Mouse (Mus musculus) kidney, postnatal 4 days (tissue): ENCODE data around the gene Olfr1330.
"Not testable (repeated sequence)": the region's sequence is repeated elsewhere in the genome, so short reads cannot be mapped to it uniquely, and the experiment has no call there.

Source experiments
- DNase-seq, 2 experiments: peaks; one replicate each; pipeline ENCODE4 v3.0.0; 2021; ENCODE audit warnings: mixed read lengths in 2 of 2

Olfr1330 gene

DNA sequence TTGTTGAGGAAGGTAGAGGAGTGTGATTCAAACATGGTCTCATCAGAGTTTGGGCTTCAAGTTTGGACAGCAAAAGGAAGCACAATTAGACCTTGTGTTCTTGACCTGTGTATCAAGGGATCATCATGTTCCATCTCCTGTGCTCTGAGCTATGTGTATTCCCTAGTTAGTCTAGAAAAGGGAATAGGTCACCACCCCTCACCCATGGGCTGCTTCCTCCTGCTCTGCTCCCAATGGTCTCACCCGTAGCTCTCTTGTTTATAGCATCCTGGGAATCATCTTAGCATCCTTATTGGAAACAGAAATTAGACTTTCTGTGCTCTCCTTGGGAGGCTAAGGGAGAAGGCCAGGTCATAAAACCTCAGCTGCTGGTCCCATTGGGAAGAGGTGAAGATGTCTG is at the start of gene Olfr1330:
TSS of gene Olfr1330 (plus strand) at position 301 of the 400 bp plus-strand sequence.
- no peak for DNase-seq

DNA sequence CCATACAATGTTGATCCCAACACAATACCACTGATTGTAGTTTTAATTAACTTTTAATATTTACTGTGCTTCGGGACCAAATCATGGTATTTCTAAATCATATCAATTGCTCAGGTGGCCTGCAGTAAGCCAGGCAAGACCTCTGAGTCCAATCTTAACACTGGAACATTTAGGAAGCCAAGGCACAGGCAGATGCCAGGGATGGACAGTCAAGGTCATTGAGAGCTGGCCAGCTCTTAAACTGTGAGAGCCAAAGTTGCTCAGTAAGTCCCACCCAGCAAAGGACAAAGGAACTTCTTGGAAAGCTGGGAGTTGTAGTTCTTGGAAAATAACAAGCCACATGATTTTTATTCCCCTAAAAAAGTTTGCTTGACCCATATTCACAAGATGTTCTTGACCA is 26.6 kb upstream of the Olfr1330 start:
- DNase-seq = no peak

DNA sequence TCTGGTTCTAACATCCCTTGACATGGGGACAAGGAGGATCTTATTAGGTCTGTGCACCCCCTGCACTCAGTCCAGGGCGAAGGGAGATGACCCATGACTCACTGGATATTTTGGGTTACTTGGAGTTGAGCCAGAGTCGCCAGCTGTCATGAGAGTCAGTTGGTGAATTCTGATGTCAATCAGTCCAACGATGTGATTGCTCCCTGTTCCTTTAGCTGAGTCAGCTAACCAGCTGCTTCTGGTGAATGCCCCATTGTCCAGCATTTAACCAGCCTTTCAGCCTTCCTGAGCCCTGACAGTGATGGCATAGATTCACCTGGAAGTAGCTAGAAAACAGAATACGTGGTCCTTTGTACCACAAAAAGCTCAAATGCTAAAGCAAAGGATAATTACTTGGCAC is 25.7 kb upstream of the Olfr1330 start:
- DNase-seq = no peak

DNA sequence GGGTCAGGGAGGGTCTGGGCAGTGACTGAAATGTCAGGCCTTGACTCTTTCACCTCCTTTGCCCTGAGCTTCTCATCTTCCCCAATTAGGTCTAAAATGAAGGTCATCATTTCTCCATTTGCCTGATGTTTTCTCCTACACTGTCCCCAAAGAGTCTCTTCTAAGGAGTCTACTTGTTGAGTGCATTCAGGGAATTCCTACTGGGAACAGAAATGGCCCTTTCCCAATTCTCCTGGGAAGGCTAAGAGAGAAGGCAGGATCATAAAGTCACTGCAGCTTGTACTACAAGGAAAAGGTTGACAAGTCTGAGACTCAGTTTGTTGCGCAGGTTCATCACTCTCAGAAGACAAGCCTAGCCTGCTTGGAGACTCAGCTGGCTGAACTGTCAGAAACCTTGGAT is 24.0 kb upstream of the Olfr1330 start, which contains the start of gene Olfr1331:
TSS of gene Olfr1331 (plus strand) at position 301 of the 400 bp plus-strand sequence.
- DNase-seq = no peak

DNA sequence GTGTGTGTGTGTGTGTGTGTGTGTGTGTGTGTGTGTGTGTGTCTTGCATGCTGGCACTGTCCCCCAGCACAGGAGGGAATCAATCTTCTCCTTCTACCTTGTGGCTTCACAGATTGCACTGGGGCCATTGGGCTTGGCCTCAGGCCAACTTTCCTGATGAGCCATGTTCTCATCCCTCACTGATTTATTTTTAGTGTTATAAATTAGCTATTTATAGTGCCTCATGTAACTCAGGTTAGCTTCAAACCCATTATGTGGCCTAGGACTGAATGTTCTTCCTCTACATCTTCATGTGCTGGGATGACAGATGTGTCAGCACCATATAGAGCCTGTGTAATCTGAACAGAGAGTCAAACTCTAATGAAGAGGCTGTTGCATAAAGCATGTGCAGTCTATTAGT is 20.8 kb upstream of the Olfr1330 start:
- peak in 1 of 2 experiments; percentile 1 for DNase-seq

- no peak for DNase-seq
These were observed 13.6 kb downstream of the Olfr1330 start for GRCm38 (mm10) chr4:118901981-118902380.

GRCm38 (mm10) chr4:118917365-118917764 is 29.0 kb downstream of the Olfr1330 start, which contains the start of gene Olfr1329:
TSS of gene Olfr1329 (minus strand) at chr4:118917465.
- DNase-seq = not testable (repeated sequence)

- DNase-seq = not testable (repeated sequence)
These were observed 42.9 kb downstream of the Olfr1330 start for GRCm38 (mm10) chr4:118931326-118931725.

GRCm38 (mm10) chr4:118938512-118938911 is 50.1 kb downstream of the Olfr1330 start, which contains the start of gene Olfr1328:
TSS of gene Olfr1328 (minus strand) at chr4:118938612.
- DNase-seq = no peak
